Mouse (Mus musculus) kidney, embryonic 16.5 days (tissue): ENCODE results near the gene Pde6g. TPM values are rescaled to one million over a fixed set of nuclear protein-coding genes. Genes with fewer than 3 reads are reported as not detected.

Source experiments
- ATAC-seq: fragments of 200-750 bp; cut with Nextera tagmentation; 2 replicates; pipeline ENCODE4 v1.8.0; 2017; ENCODE audit warnings: moderate TSS enrichment; ENCODE audit not compliant: low FRiP score, low TSS enrichment
- H3K27ac ChIP-seq: fragments of 300-500 bp; sonication (generic); 2 replicates; pipeline ENCODE4 v1.5.1; 2014; ENCODE audit warnings: low read length
- H3K27me3 ChIP-seq: fragments of 300-500 bp; sonication (generic); 2 replicates; pipeline ENCODE4 v1.6.1; 2014; ENCODE audit warnings: low read length, control low read depth, mixed read lengths; ENCODE audit not compliant: insufficient read depth
- H3K36me3 ChIP-seq: fragments of 300-500 bp; sonication (generic); 2 replicates; pipeline ENCODE4 v1.6.1; 2014; ENCODE audit warnings: low read length, control low read depth, mixed read lengths; ENCODE audit not compliant: insufficient read depth
- H3K4me1 ChIP-seq: fragments of 300-500 bp; sonication (generic); 2 replicates; pipeline ENCODE4 v1.6.1; 2014; ENCODE audit warnings: low read length, control low read depth, mixed read lengths; ENCODE audit not compliant: insufficient read depth
- H3K4me2 ChIP-seq: fragments of 300-500 bp; sonication (generic); replicated peaks from 2 replicates; pipeline ENCODE4 v1.6.1; 2014; ENCODE audit warnings: low read depth, low read length
- H3K4me3 ChIP-seq: fragments of 300-500 bp; sonication (generic); 2 replicates; pipeline ENCODE4 v1.5.1; 2014; ENCODE audit warnings: mild to moderate bottlenecking, low read length
- H3K9ac ChIP-seq: fragments of 300-500 bp; sonication (generic); replicated peaks from 2 replicates; pipeline ENCODE4 v1.6.1; 2014; ENCODE audit warnings: low read length
- H3K9me3 ChIP-seq: fragments of 300-500 bp; sonication (generic); 2 replicates; pipeline ENCODE4 v1.6.1; 2016; ENCODE audit warnings: low read length, control low read depth
- WGBS: fragments of 180-500 bp; shearing (Covaris S2); extraction: QIAGEN DNeasy Blood & Tissue Kit; methylation state at CpG from one replicate; pipeline ENCODE4 v1.1.7; 2014; 5-methylcytosine and 5-hydroxymethylcytosine counted together
- polyA plus RNA-seq: library from polyadenylated mRNA; unstranded; fragments of >200 nt; fragmentation: Nextera tagmentation; extraction: Ambion mirVana; gene quantifications from 2 replicates; pipeline ENCODE4 v1.2.1, GENCODE M21; 2015

Pde6g gene
- polyA plus RNA-seq, 1 experiment from 2014 or later: 0.39 TPM

DNA sequence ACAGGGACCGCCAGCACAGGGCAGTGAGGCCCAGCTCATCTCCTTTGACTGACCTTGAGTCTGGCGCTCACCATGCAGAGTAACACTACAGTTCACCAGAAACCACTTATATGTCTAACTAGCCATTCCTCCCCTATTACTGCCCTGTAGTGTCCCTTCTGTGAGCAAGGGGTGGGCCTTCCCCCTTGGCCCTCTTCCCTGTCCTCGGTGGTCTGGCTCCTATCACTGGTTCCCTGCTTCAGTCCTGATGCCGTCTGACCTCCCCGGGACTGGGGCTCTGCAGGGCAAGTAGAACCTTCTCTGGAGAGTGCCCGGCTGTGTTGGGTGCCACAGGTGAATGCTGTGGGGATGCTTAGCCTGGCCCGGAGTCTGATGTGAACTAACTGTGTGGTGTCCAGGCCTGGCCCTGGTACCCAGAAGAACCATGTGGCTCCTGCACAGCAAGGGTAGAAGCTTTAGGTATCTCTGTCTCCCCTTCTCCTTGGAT is 30.2 kb upstream of the Pde6g start:
- ATAC-seq: no peak
- WGBS: 90% methylated on average over 7 of the region's 7 CpGs

DNA sequence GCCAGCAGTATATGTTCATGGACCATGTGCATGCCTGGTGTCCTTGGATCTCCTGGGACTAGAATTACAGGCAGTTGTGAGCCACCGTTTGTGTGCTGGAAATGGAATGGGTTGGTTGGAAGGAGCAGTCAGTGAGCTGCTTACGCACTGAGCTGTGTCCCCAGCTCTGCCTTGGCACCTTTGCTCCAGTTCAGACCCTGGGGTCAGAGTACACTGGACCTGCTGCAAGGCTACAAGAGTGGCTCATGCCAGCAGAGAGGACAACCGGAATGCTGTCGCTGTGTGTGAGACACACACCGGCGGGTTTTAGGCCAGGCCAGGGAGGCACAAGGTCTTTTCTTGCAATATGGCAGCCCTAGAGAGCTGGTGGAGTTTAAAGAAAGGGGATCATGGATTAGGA is 18.8 kb upstream of the Pde6g start:
- WGBS: 96% methylated on average over 6 of the region's 6 CpGs
- Histone ChIP-seq H3K9ac (no peak overlapping the region), H3K4me3 (no peak overlapping the region), H3K4me1 (peaks cover 9% of the 10 kb centered on the region), H3K27ac (no peak overlapping the region), H3K36me3 (peaks cover 62% of the 10 kb centered on the region), H3K4me2 (no peak overlapping the region), H3K27me3 (no peaks in the 10 kb centered on the region), H3K9me3 (no peaks in the 10 kb centered on the region)
- no peak for ATAC-seq

More for the DNA sequence above, 30.2 kb upstream of the Pde6g start:
- Histone ChIP-seq H3K4me1 (peaks cover 17% of the 10 kb centered on the region), H3K4me2 (peak overlapping the region; percentile 92), H3K9ac (peak overlapping the region; percentile 93), H3K27me3 (no peaks in the 10 kb centered on the region), H3K9me3 (no peaks in the 10 kb centered on the region), H3K4me3 (peak overlapping the region; percentile 96; the same call in 1 of the 2 replicates), H3K36me3 (peaks cover 57% of the 10 kb centered on the region), H3K27ac (peak overlapping the region; percentile 81)

DNA sequence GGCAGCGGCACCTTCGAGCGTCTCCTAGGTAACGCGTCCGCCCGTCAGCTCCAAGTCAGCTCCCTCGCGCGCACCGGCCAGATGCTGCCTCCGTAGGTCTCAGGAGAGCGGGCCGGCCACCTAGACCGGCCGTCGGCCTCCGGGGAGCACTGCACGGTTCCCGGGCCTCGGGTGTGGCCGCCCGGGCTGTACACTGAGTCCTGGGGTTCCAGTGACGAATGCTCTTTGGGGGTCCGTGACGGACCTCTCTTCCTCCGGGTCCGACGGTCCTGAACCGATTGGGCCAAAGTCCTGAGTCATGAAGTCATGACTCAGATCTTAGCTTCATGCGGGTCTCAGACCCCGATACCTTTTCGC is 14.4 kb upstream of the Pde6g start:
- Histone ChIP-seq H3K4me3 (peak overlapping the region; percentile 94), H3K9me3 (no peaks in the 10 kb centered on the region), H3K27me3 (no peaks in the 10 kb centered on the region), H3K9ac (peak overlapping the region; percentile 89), H3K27ac (peak overlapping the region; percentile 41; the same call in 1 of the 2 replicates), H3K4me2 (peak overlapping the region; percentile 79), H3K36me3 (peaks cover 34% of the 10 kb centered on the region), H3K4me1 (peaks cover 19% of the 10 kb centered on the region)
- WGBS: 0% methylated on average over 33 of the region's 33 CpGs
- peak; percentile 64 for ATAC-seq

DNA sequence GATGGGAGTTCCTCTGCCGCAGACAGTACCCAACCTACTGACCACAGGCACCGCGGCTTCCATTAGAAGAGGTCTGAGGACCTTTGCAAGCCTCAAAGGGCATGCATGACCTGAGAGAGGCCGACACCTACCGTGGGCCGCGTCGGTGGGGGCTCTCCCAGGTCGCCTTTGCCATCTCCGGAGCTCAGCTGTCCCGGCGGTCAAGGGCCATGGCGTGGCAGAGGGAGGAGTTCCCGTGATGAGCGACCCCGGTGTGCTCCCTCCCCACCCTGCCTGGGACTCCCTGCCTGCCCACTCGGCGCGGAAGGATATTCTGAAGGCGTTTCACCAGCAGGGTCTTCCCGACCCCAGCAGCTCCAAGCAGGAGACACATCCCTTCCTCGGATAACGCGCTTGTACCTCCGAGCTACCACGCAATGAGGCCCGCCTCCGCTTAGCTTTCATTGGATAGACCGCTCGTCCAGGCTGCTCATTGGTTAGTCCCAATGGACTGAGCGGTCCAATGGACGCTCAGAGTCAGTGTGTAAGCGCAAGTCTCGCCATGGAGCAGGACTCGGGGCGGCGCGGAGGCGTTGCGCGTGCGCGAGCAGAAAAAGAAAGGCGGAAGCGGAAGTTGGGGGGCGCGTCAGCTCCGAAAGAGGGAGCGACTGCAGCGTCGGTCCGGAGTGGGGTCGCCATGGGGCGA is 13.9 kb upstream of the Pde6g start, which contains the start of gene Arl16:
Gene Arl16, minus strand, starts transcription at position 557 of the 685 bp plus-strand sequence.
- H3K9me3 ChIP-seq: no peaks in the 10 kb centered on the region
- peak; percentile 100 for ATAC-seq
- peak within 1 kb of the TSS; percentile 79 for H3K4me2 ChIP-seq
- peak within 1 kb of the TSS; percentile 76 for H3K27ac ChIP-seq
- H3K36me3 ChIP-seq: peaks cover 32% of the 10 kb centered on the region
- no peaks in the 10 kb centered on the region for H3K27me3 ChIP-seq
- H3K4me1 ChIP-seq: peaks cover 19% of the 10 kb centered on the region
- peak within 1 kb of the TSS; percentile 94 for H3K4me3 ChIP-seq
- WGBS: under 1% methylated on average over 54 of the region's 54 CpGs
- H3K9ac ChIP-seq: peak within 1 kb of the TSS; percentile 89

DNA sequence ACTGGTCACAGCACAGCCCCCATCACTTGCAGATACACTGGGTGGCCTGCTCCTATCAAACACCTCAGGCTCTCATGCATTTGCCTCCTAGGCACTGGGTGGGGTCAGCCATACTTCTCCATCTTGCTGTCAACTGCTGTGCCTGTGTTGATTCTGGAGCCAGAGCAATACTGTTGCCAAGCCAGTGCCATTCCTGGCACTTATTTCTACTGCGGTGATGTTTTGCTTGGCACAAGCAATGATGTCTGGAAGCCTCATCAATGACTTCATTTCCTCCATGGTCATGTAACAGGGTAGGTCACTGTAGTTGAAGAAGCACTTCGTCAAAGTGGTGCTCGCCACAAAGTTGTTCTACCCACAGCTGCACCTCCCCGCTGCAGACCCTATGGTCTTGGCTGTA is 12.2 kb upstream of the Pde6g start:
- ATAC-seq: no peak
- Histone ChIP-seq H3K27me3 (no peaks in the 10 kb centered on the region), H3K4me1 (peaks cover 19% of the 10 kb centered on the region), H3K9ac (no peak overlapping the region), H3K27ac (no peak overlapping the region), H3K4me2 (no peak overlapping the region), H3K4me3 (no peak overlapping the region), H3K9me3 (no peaks in the 10 kb centered on the region), H3K36me3 (peaks cover 35% of the 10 kb centered on the region)
- WGBS: 80% methylated on average over 4 of the region's 4 CpGs

DNA sequence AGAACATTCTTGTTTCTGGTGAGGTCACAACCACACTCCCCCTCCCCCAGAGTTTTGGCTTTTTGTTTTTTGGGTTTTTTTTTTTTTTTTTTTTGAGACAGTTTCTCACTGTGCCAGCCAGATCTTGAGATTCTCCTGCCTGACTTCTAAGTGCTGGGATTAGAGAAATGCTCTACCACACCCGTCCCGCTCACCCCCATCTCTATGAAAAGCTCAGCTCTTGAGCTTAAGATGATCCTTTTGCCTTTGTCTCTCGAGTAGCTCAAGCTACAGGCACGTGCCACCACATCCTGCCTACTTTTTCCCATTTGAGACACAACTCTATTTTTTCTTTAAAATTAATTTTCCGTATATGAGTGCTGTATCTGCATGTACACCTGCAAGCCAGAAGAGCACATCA is 11.1 kb upstream of the Pde6g start:
- Histone ChIP-seq H3K27ac (no peak overlapping the region), H3K4me2 (no peak overlapping the region), H3K27me3 (no peaks in the 10 kb centered on the region), H3K36me3 (peaks cover 32% of the 10 kb centered on the region), H3K4me3 (no peak overlapping the region), H3K4me1 (peaks cover 19% of the 10 kb centered on the region), H3K9ac (no peak overlapping the region), H3K9me3 (no peaks in the 10 kb centered on the region)
- no peak for ATAC-seq
- whole genome bisulfite sequencing: 86% methylated on average over 5 of the region's 5 CpGs

DNA sequence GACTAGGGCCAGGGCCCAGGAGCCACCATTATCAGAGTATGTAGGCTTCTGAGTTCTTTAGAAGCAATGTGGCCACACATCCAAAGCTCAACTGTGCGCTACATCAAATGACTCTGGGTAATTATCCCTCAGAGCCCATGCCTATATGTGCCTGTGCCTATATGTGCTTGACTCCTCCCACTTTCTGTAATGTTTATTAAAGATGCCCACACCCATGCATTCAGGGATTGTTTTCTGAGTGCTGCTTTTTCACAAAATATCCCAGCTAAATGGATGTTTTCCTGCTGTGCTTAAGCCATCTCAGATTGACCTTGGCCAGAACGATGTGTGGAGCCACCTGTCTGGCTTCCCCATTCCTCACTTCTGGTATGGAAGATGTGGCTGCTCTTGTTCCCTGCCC is 10.2 kb upstream of the Pde6g start:
- no peak overlapping the region for H3K4me2 ChIP-seq
- peaks cover 30% of the 10 kb centered on the region for H3K36me3 ChIP-seq
- no peaks in the 10 kb centered on the region for H3K27me3 ChIP-seq
- H3K9me3 ChIP-seq: no peaks in the 10 kb centered on the region
- H3K9ac ChIP-seq: no peak overlapping the region
- 92% methylated on average over 2 of the region's 2 CpGs for WGBS
- no peak overlapping the region for H3K4me3 ChIP-seq
- no peak for ATAC-seq
- no peak overlapping the region for H3K27ac ChIP-seq
- H3K4me1 ChIP-seq: peaks cover 22% of the 10 kb centered on the region

DNA sequence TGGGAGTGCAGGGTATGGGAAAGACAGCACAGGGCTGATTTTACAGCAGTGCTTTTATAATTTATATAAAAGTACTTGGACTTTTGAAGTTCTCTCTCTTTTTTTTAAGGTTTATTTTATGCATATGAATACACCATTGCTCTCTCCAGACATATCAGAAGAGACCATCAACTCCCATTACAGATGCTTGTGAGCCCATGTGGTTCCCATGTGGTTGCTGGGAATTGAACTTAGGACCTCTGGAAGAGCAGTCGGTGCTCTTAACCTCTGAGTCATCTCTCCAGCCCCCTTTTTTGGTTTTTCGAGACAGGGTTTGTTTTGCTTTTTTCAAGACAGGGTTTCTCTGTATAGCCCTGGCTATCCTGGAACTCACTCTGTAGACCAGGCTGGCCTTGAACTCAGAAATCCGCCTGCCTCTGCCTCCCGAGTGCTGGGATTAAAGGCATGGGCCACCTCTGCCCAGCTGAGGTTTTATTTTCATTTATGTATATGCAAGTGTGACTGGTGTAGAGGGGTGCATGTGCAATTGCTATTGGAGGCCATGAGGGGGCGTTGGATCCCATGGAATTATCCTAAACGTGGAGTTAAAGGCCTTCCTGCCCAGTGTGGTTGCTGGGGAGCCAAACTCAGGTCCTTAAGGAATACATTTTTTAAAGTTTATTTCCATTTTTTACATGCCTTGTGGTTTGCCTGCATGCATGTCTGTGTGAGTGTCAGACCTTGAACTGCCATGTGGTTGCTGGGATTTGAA is 5.7 kb upstream of the Pde6g start:
- peak overlapping the region; percentile 88 for H3K4me3 ChIP-seq
- peaks cover 13% of the 10 kb centered on the region for H3K4me1 ChIP-seq
- H3K4me2 ChIP-seq: peak overlapping the region; percentile 71
- no peaks in the 10 kb centered on the region for H3K27me3 ChIP-seq
- H3K27ac ChIP-seq: peak overlapping the region; percentile 86; the same call in 1 of the 2 replicates
- H3K36me3 ChIP-seq: peaks cover 30% of the 10 kb centered on the region
- peak overlapping the region; percentile 97 for H3K9ac ChIP-seq
- no peak for ATAC-seq
- H3K9me3 ChIP-seq: no peaks in the 10 kb centered on the region
- 68% methylated on average over 6 of the region's 6 CpGs for WGBS

DNA sequence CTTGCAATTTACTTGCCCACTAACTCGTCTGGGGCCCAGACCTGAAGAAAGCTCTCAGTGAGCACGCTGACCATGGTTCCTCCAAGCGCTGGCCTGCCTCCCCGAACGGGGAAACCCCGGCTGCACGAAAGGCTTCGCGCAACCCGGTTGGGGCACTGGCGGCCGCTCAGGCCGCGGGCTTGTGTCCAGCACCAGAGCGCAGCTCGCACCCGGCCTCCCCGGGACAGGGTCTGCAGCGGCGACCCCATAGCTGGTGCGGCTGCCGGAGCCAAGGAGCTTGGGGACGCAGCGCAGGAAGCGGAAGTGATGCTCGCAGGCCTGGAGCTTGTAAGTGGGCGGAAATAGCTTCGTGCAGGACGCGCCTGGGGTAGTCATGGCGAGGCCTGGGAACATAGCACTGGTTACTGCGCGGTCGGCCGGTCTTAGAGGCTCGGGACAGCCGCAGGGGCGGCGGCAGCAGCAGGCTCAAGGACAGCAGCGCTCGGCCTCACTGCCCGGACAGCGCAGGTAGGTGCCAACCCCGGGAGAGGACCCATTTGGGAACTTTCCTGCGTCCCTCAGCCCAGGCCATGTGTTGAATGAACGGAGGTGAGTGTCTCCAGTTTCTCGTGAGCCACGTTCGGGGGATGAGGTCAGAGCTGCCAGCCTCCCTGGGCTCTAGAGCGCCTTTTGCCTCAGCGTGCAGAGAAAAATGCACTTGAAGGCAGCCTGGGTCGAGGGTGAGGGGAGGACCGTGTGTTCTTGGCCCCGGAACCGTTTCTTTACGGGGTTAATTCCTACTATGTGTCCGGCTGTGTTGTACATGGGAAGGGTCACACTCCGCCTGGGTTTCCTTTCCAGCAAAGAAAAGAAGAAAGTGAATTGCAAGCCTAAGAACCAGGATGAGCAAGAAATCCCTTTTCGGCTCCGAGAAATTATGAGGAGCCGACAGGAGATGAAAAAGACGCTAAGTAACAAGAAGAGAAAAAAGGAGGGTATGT is 4.8 kb upstream of the Pde6g start, which contains the start of the genes Oxld1 and Ccdc137:
Gene Oxld1, minus strand, starts transcription at position 297 of the 980 bp plus-strand sequence.
Gene Ccdc137, plus strand, starts transcription at position 344 of the 980 bp plus-strand sequence.
- 3% methylated on average over 62 of the region's 62 CpGs for WGBS
- Histone ChIP-seq H3K27ac (peak within 1 kb of the TSS; percentile 86), H3K4me1 (peaks cover 13% of the 10 kb centered on the region), H3K4me3 (peak within 1 kb of the TSS; percentile 88), H3K36me3 (peaks cover 26% of the 10 kb centered on the region), H3K9me3 (no peaks in the 10 kb centered on the region), H3K9ac (peak within 1 kb of the TSS; percentile 97), H3K4me2 (peak within 1 kb of the TSS; percentile 71), H3K27me3 (no peaks in the 10 kb centered on the region)
- peak; percentile 96 for ATAC-seq
